Mouse (Mus musculus) kidney, embryonic 15.5 days (tissue): ENCODE measurements around the gene Ms4a3. TPM values are rescaled to one million over a fixed set of nuclear protein-coding genes. Genes with fewer than 3 reads are reported as not detected.
A peak's percentile ranks its signal among the peaks of the same experiment; 100 is the strongest.

ENCODE experiments used
- ATAC-seq: fragments of 200-750 bp; cut with Nextera tagmentation; replicated peaks from 2 replicates; pipeline ENCODE4 v1.8.0; 2017; ENCODE audit warnings: moderate TSS enrichment; ENCODE audit not compliant: low FRiP score
- H3K27ac ChIP-seq: fragments of 300-500 bp; sonication (generic); 2 replicates; pipeline ENCODE4 v1.5.1; 2015; ENCODE audit warnings: mild to moderate bottlenecking, inconsistent platforms
- H3K27me3 ChIP-seq: fragments of 300-500 bp; sonication (generic); 2 replicates; pipeline ENCODE4 v1.6.1; 2015; ENCODE audit warnings: inconsistent platforms
- H3K36me3 ChIP-seq: fragments of 300-500 bp; sonication (generic); 2 replicates; pipeline ENCODE4 v1.6.1; 2015; ENCODE audit warnings: inconsistent platforms
- H3K4me1 ChIP-seq: fragments of 300-500 bp; sonication (generic); 2 replicates; pipeline ENCODE4 v1.6.1; 2015; ENCODE audit warnings: inconsistent platforms
- H3K4me2 ChIP-seq: fragments of 300-500 bp; sonication (generic); 2 replicates; pipeline ENCODE4 v1.6.1; 2015; ENCODE audit warnings: moderate library complexity, mild to moderate bottlenecking, inconsistent platforms
- H3K4me3 ChIP-seq: fragments of 300-500 bp; sonication (generic); replicated peaks from 2 replicates; pipeline ENCODE4 v1.5.1; 2015; ENCODE audit warnings: mild to moderate bottlenecking, inconsistent platforms
- H3K9ac ChIP-seq: fragments of 300-500 bp; sonication (generic); 2 replicates; pipeline ENCODE4 v1.6.1; 2015; ENCODE audit warnings: mild to moderate bottlenecking, inconsistent platforms
- H3K9me3 ChIP-seq: fragments of 300-500 bp; sonication (generic); replicated peaks from 2 replicates; pipeline ENCODE4 v1.6.1; 2016; ENCODE audit warnings: inconsistent platforms
- WGBS: fragments of 180-500 bp; shearing (Covaris S2); methylation state at CpG from one replicate; pipeline ENCODE4 v1.1.7; 2015; ENCODE audit warnings: mixed read lengths; 5-methylcytosine and 5-hydroxymethylcytosine counted together
- polyA plus RNA-seq: library from polyadenylated mRNA; unstranded; fragments of >200 nt; fragmentation: Nextera tagmentation; extraction: Ambion mirVana; gene quantifications from 2 replicates; pipeline ENCODE4 v1.2.1, GENCODE M21; 2015

Ms4a3 gene
- polyA plus RNA-seq, 1 experiment from 2014 or later = 0.55 TPM

- no peaks in the 10 kb centered on the region for H3K9me3 ChIP-seq
- H3K27ac ChIP-seq = no peak overlapping the region
- no peaks in the 10 kb centered on the region for H3K4me1 ChIP-seq
- no peaks in the 10 kb centered on the region for H3K27me3 ChIP-seq
- ATAC-seq = no peak
- no peak overlapping the region for H3K4me2 ChIP-seq
- no peak overlapping the region for H3K4me3 ChIP-seq
- H3K9ac ChIP-seq = no peak overlapping the region
- no peaks in the 10 kb centered on the region for H3K36me3 ChIP-seq
Observed at GRCm38 (mm10) chr19:11617983-11618382, 22.7 kb downstream of the Ms4a3 start.

GRCm38 (mm10) chr19:11614805-11615204 is 25.8 kb downstream of the Ms4a3 start:
- Histone ChIP-seq H3K27me3 (no peaks in the 10 kb centered on the region), H3K4me3 (no peak overlapping the region), H3K36me3 (no peaks in the 10 kb centered on the region), H3K4me2 (no peak overlapping the region), H3K27ac (no peak overlapping the region), H3K9ac (no peak overlapping the region), H3K9me3 (no peaks in the 10 kb centered on the region), H3K4me1 (0 out of 2 replicates have a peak, but pooled peaks cover 2% of the 10 kb centered on the region)
- 63% methylated on average over 2 of the region's 2 CpGs for WGBS
- no peak for ATAC-seq

- 67% methylated on average over 8 of the region's 8 CpGs for WGBS
- H3K9ac ChIP-seq = no peak overlapping the region
- no peak overlapping the region for H3K4me2 ChIP-seq
- no peak for ATAC-seq
- H3K27me3 ChIP-seq = no peaks in the 10 kb centered on the region
- no peaks in the 10 kb centered on the region for H3K9me3 ChIP-seq
- H3K4me1 ChIP-seq = 0 out of 2 replicates have a peak, but pooled peaks cover 2% of the 10 kb centered on the region
- H3K27ac ChIP-seq = no peak overlapping the region
- H3K4me3 ChIP-seq = no peak overlapping the region
- no peaks in the 10 kb centered on the region for H3K36me3 ChIP-seq
Observed at GRCm38 (mm10) chr19:11613776-11614443, 26.7 kb downstream of the Ms4a3 start.

- ATAC-seq = no peak
- Histone ChIP-seq H3K4me1 (0 out of 2 replicates have a peak, but pooled peaks cover 2% of the 10 kb centered on the region), H3K4me2 (no peak overlapping the region), H3K36me3 (no peaks in the 10 kb centered on the region), H3K4me3 (no peak overlapping the region), H3K9ac (no peak overlapping the region), H3K9me3 (no peaks in the 10 kb centered on the region), H3K27ac (no peak overlapping the region), H3K27me3 (no peaks in the 10 kb centered on the region)
- WGBS = 86% methylated on average over 1 of the region's 1 CpGs
Observed at GRCm38 (mm10) chr19:11613084-11613483, 27.6 kb downstream of the Ms4a3 start.

GRCm38 (mm10) chr19:11612293-11612692 is 28.4 kb downstream of the Ms4a3 start:
- 0 out of 2 replicates have a peak, but pooled peaks cover 2% of the 10 kb centered on the region for H3K4me1 ChIP-seq
- WGBS = 22% methylated on average over 2 of the region's 2 CpGs
- ATAC-seq = no peak; the same call in 1 of the 2 replicates

GRCm38 (mm10) chr19:11611541-11611945 is 29.1 kb downstream of the Ms4a3 start:
- no peak overlapping the region for H3K27ac ChIP-seq
- peak; percentile 89 for ATAC-seq
- WGBS = 16% methylated on average over 6 of the region's 6 CpGs
- no peaks in the 10 kb centered on the region for H3K36me3 ChIP-seq
- 0 out of 2 replicates have a peak, but pooled peaks cover 2% of the 10 kb centered on the region for H3K4me1 ChIP-seq
- no peak overlapping the region for H3K9ac ChIP-seq
- H3K9me3 ChIP-seq = no peaks in the 10 kb centered on the region
- H3K4me2 ChIP-seq = no peak overlapping the region
- no peaks in the 10 kb centered on the region for H3K27me3 ChIP-seq
- H3K4me3 ChIP-seq = no peak overlapping the region

More at GRCm38 (mm10) chr19:11612293-11612692, 28.4 kb downstream of the Ms4a3 start:
- Histone ChIP-seq H3K9ac (no peak overlapping the region), H3K27ac (no peak overlapping the region), H3K9me3 (no peaks in the 10 kb centered on the region), H3K4me2 (no peak overlapping the region), H3K4me3 (no peak overlapping the region), H3K27me3 (no peaks in the 10 kb centered on the region), H3K36me3 (no peaks in the 10 kb centered on the region)

- Histone ChIP-seq H3K27ac (no peak overlapping the region), H3K4me3 (no peak overlapping the region), H3K27me3 (no peaks in the 10 kb centered on the region), H3K4me1 (0 out of 2 replicates have a peak, but pooled peaks cover 2% of the 10 kb centered on the region), H3K9ac (no peak overlapping the region), H3K9me3 (no peaks in the 10 kb centered on the region), H3K36me3 (no peaks in the 10 kb centered on the region), H3K4me2 (no peak overlapping the region)
- 7% methylated on average over 1 of the region's 1 CpGs for WGBS
- no peak for ATAC-seq
Observed at GRCm38 (mm10) chr19:11608172-11608571, 32.5 kb downstream of the Ms4a3 start.

- ATAC-seq = no peak
- no peaks in the 10 kb centered on the region for H3K9me3 ChIP-seq
- H3K9ac ChIP-seq = no peak within 1 kb of the TSS
- 88% methylated on average over 2 of the region's 2 CpGs for WGBS
- no peak within 1 kb of the TSS for H3K4me3 ChIP-seq
- H3K36me3 ChIP-seq = no peaks in the 10 kb centered on the region
- H3K4me2 ChIP-seq = no peak within 1 kb of the TSS
- H3K27me3 ChIP-seq = no peaks in the 10 kb centered on the region
- H3K27ac ChIP-seq = no peak within 1 kb of the TSS
- H3K4me1 ChIP-seq = no peaks in the 10 kb centered on the region
Observed at GRCm38 (mm10) chr19:11604603-11605002, 36.0 kb downstream of the Ms4a3 start, which contains the start of gene Ms4a6d. Gene Ms4a6d (minus strand): TSS chr19:11604849.

GRCm38 (mm10) chr19:11602026-11602425 is 38.6 kb downstream of the Ms4a3 start:
- H3K36me3 ChIP-seq = no peaks in the 10 kb centered on the region
- no peak overlapping the region for H3K9ac ChIP-seq
- H3K27ac ChIP-seq = no peak overlapping the region
- ATAC-seq = no peak
- no peak overlapping the region for H3K4me2 ChIP-seq
- H3K27me3 ChIP-seq = no peaks in the 10 kb centered on the region
- H3K9me3 ChIP-seq = no peaks in the 10 kb centered on the region
- WGBS = 92% methylated on average over 2 of the region's 2 CpGs
- no peak overlapping the region for H3K4me3 ChIP-seq
- no peaks in the 10 kb centered on the region for H3K4me1 ChIP-seq

- 87% methylated on average over 3 of the region's 3 CpGs for WGBS
- no peak for ATAC-seq
- Histone ChIP-seq H3K9ac (no peak overlapping the region), H3K27me3 (no peaks in the 10 kb centered on the region), H3K4me1 (no peaks in the 10 kb centered on the region), H3K4me3 (no peak overlapping the region), H3K9me3 (no peaks in the 10 kb centered on the region), H3K4me2 (no peak overlapping the region), H3K27ac (no peak overlapping the region), H3K36me3 (no peaks in the 10 kb centered on the region)
Observed at GRCm38 (mm10) chr19:11601349-11601748, 39.3 kb downstream of the Ms4a3 start.

GRCm38 (mm10) chr19:11589891-11590449 is 50.7 kb downstream of the Ms4a3 start:
- Histone ChIP-seq H3K9ac (no peak overlapping the region), H3K9me3 (no peaks in the 10 kb centered on the region), H3K36me3 (no peaks in the 10 kb centered on the region), H3K27ac (no peak overlapping the region), H3K4me3 (no peak overlapping the region), H3K4me2 (no peak overlapping the region), H3K4me1 (no peaks in the 10 kb centered on the region), H3K27me3 (no peaks in the 10 kb centered on the region)
- ATAC-seq = no peak
- 61% methylated on average over 2 of the region's 2 CpGs for WGBS

GRCm38 (mm10) chr19:11589205-11589604 is 51.4 kb downstream of the Ms4a3 start:
- 65% methylated on average over 4 of the region's 4 CpGs for WGBS
- Histone ChIP-seq H3K27me3 (no peaks in the 10 kb centered on the region), H3K4me2 (no peak overlapping the region), H3K4me3 (no peak overlapping the region), H3K4me1 (no peaks in the 10 kb centered on the region), H3K9me3 (no peaks in the 10 kb centered on the region), H3K9ac (no peak overlapping the region), H3K36me3 (no peaks in the 10 kb centered on the region), H3K27ac (no peak overlapping the region)
- no peak for ATAC-seq
